Mouse (Mus musculus): Measurements from ENCODE around the gene Clcnka. TPM values are rescaled to one million over a fixed set of nuclear protein-coding genes. Genes with fewer than 3 reads are reported as not detected.

Gene Clcnka
- polyA plus RNA-seq, 1 experiment from 2014 or later = 0.06 TPM

DNA sequence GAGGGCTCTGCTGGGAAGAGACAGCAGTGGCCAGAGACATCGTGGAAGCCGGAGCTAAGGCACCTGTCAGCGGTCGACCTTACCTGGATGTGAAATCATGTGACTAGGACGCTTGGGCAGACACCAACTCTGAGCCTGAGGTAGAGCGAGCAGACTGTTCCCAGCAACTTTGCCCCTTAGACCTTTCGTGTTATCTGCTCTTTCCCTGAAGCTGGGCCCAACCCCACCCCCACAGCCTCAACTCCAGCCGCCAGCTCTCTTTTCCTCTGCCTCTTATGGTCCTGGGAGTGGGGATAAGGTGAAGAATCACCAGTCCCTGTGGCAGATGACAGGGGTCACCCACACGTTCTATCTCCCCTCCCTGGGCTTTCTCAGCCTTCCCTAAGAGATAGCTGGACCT is 22.4 kb upstream of the Clcnka start:
- WGBS = 22% methylated on average over 9 of the region's 9 CpGs
- Histone ChIP-seq H3K27me3 (no peaks in the 10 kb centered on the region), H3K9ac (peak overlapping the region; percentile 57), H3K9me3 (replicated peaks) (no peaks in the 10 kb centered on the region), H3K4me2 (peak overlapping the region; percentile 75), H3K4me3 (peak overlapping the region; percentile 34), H3K27ac (peak overlapping the region; percentile 99), H3K36me3 (no peaks in the 10 kb centered on the region), H3K4me1 (replicated peaks) (peaks cover 36% of the 10 kb centered on the region)
- ATAC-seq (replicated peaks; ENCODE audit: insufficient number of reproducible peaks, insufficient read depth, low FRiP score, low read depth) = peak; percentile 2; the same call in 1 of the 2 replicates

DNA sequence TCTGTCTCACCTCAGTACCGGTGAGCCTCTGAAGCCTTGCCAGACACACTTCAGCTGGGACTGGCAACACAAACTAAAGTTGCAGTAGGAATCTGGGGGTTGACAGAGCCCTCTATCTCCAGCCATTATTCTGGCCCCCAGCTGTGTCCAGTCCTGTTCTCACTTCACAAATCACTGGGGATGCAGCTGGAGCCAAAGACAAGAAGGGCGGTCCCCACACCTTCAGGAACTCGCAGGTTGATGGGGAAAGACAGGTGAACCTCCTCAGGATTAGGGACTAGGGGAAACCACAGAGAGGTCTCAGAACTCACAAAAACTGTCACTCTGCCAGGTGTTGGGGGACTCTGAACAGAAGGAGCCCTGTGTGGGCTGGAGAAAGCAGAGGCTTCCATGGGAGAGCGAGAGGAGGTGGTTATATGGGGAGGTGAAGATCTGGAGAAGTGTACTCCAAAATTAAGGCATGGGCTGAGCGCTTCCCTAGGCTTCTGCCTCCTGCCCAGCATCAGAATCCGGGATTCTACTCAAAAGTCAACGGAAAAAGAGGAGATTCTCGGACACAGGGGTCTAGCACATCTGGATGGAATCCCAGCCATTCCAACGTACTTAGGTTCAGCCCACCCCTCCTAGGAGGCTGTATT is 21.8 kb upstream of the Clcnka start, which contains the start of gene Hspb7:
Gene Hspb7, plus strand, starts transcription at position 588 of the 638 bp plus-strand sequence.
- Histone ChIP-seq H3K9me3 (replicated peaks) (no peaks in the 10 kb centered on the region), H3K4me2 (peak within 1 kb of the TSS; percentile 75), H3K9ac (peak within 1 kb of the TSS; percentile 81), H3K4me3 (peak within 1 kb of the TSS; percentile 65), H3K36me3 (no peaks in the 10 kb centered on the region), H3K4me1 (replicated peaks) (peaks cover 32% of the 10 kb centered on the region), H3K27me3 (no peaks in the 10 kb centered on the region), H3K27ac (peak within 1 kb of the TSS; percentile 99)
- no peak for ATAC-seq (replicated peaks; ENCODE audit: insufficient number of reproducible peaks, insufficient read depth, low FRiP score, low read depth)
- WGBS = 30% methylated on average over 9 of the region's 9 CpGs

DNA sequence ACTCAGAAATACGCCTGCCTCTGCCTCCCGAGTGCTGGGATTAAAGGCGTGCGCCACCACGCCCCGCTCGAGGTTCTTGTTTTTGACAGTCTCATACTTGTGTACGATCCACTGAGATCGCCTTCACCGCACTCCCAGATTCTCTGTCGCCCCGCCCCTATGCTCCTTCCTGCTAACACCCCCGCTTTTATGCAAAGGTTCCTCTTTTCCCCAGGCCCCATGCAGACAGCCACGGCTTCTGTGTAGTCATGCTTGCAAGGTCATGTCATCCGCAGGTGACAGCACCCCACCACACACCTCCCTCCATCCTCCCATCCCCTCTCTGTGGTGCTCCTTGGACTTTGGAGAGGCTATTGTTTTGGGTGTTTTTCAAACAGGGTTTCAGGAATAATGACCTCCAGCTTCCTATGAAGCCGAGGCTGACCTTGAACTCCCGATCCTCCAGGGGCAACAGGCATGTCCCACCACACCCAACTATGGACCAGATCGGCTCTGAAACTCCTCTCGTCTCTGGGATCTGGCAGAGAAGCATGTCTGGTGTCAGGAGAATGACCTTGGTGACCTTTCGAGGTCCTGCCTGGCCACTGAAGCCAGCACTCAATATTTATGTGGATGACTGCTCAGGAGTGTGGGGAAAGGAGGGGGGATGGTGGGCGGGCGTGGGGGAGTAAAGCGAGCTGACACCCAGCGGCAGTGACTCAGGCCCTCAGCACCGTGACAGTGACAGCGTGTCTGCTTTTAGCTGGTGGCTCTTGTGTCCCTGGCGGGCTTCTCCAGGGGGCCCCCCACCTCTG is 21.1 kb upstream of the Clcnka start:
- Histone ChIP-seq H3K4me3 (peak overlapping the region; percentile 34; the same call in 1 of the 2 replicates), H3K4me2 (peak overlapping the region; percentile 75), H3K9ac (peak overlapping the region; percentile 57; the same call in 1 of the 2 replicates), H3K36me3 (no peaks in the 10 kb centered on the region), H3K9me3 (replicated peaks) (no peaks in the 10 kb centered on the region), H3K4me1 (replicated peaks) (peaks cover 25% of the 10 kb centered on the region), H3K27me3 (no peaks in the 10 kb centered on the region), H3K27ac (peak overlapping the region; percentile 99)
- WGBS = 47% methylated on average over 27 of the region's 27 CpGs
- ATAC-seq (replicated peaks; ENCODE audit: insufficient number of reproducible peaks, insufficient read depth, low FRiP score, low read depth) = peak; percentile 8; the same call in 1 of the 2 replicates

DNA sequence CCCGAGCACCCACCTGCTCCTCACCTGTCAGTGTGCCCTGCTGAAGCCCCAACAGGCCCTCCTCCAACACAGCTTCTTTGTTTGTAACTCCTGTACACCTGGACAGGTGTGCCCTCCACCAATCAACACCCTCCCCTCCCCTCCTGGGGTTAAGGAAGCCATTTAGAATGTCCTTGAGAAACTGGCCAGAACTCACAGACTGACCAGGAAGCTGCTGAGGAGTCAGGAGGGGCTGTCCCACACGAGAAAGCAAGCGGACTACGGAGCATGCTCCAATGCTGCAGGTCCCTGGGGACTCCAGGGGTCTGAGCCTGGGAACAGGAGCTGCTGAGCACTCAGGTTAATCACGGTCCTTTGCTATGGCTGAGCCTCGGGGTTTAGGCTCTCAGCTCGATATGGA is 17.4 kb upstream of the Clcnka start, which contains the start of gene Clcnkb:
Gene Clcnkb, minus strand, starts transcription at position 91 of the 400 bp plus-strand sequence.
- no peak for ATAC-seq (replicated peaks; ENCODE audit: insufficient number of reproducible peaks, insufficient read depth, low FRiP score, low read depth)
- WGBS = 66% methylated on average over 7 of the region's 7 CpGs
- Histone ChIP-seq H3K4me3 (no peak within 1 kb of the TSS), H3K9me3 (replicated peaks) (no peaks in the 10 kb centered on the region), H3K27ac (no peak within 1 kb of the TSS), H3K36me3 (no peaks in the 10 kb centered on the region), H3K4me2 (no peak within 1 kb of the TSS), H3K27me3 (no peaks in the 10 kb centered on the region), H3K4me1 (replicated peaks) (peaks cover 17% of the 10 kb centered on the region), H3K9ac (no peak within 1 kb of the TSS)

DNA sequence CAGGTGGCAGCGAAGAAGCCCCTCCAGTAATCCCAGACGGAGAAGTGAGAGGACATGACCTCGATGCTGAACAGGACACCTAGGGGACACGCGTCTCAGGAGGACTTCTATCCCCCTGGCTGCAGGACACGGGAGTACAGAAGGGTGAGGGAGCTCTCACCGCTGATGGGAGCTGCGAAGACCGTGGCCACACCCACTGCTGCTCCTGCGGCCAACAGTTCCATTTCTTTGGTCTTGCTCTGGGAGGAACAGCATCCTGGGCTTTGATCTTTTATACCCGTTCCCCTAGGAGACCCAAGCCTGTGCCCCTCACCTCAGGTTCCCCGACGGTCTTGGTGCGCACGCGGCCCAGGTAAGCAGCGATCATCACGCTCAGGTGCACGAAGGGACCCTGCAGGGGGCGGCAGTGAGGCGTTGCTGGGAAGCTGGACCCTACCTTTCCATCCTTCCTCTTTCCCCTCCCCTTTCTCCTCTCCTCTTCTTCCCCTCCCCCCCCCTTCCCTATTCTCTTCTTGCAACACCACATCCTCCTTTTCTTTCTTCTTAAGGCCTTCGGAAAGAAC is 13.0 kb upstream of the Clcnka start:
- ATAC-seq (replicated peaks; ENCODE audit: insufficient number of reproducible peaks, insufficient read depth, low FRiP score, low read depth) = no peak
- Histone ChIP-seq H3K4me1 (replicated peaks) (peaks cover 9% of the 10 kb centered on the region), H3K4me2 (no peak overlapping the region), H3K4me3 (no peak overlapping the region), H3K36me3 (no peaks in the 10 kb centered on the region), H3K27me3 (no peaks in the 10 kb centered on the region), H3K9ac (no peak overlapping the region), H3K9me3 (replicated peaks) (no peaks in the 10 kb centered on the region), H3K27ac (no peak overlapping the region)
- 25% methylated on average over 22 of the region's 22 CpGs for WGBS

DNA sequence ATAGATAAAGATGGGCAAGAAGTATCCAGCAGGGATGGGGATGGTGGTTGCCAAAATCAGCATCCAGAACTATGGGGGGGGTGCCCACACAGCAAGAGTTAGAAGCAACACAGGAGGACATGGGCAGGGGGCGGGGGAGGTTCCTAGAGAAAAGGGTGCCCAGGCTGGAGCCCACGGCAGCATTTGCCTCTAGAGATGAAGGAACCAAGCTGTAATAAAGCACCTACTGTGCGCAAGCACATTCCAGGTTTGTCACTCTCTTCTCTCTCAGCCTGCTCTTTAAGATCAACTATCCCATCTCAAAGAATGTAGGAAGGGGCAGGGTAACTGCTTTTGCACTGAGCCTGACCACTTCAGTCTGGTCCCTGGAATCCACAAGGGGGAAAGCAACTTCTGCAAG is 10.1 kb upstream of the Clcnka start:
- H3K4me2 ChIP-seq = no peak overlapping the region
- no peak for ATAC-seq (replicated peaks; ENCODE audit: insufficient number of reproducible peaks, insufficient read depth, low FRiP score, low read depth)
- H3K4me1 ChIP-seq (replicated peaks) = peaks cover 16% of the 10 kb centered on the region
- no peaks in the 10 kb centered on the region for H3K9me3 ChIP-seq (replicated peaks)
- H3K27ac ChIP-seq = no peak overlapping the region
- H3K27me3 ChIP-seq = 0 out of 2 replicates have a peak, but pooled peaks cover 3% of the 10 kb centered on the region
- H3K36me3 ChIP-seq = no peaks in the 10 kb centered on the region
- no peak overlapping the region for H3K9ac ChIP-seq
- no peak overlapping the region for H3K4me3 ChIP-seq
- WGBS = 90% methylated on average over 3 of the region's 3 CpGs

DNA sequence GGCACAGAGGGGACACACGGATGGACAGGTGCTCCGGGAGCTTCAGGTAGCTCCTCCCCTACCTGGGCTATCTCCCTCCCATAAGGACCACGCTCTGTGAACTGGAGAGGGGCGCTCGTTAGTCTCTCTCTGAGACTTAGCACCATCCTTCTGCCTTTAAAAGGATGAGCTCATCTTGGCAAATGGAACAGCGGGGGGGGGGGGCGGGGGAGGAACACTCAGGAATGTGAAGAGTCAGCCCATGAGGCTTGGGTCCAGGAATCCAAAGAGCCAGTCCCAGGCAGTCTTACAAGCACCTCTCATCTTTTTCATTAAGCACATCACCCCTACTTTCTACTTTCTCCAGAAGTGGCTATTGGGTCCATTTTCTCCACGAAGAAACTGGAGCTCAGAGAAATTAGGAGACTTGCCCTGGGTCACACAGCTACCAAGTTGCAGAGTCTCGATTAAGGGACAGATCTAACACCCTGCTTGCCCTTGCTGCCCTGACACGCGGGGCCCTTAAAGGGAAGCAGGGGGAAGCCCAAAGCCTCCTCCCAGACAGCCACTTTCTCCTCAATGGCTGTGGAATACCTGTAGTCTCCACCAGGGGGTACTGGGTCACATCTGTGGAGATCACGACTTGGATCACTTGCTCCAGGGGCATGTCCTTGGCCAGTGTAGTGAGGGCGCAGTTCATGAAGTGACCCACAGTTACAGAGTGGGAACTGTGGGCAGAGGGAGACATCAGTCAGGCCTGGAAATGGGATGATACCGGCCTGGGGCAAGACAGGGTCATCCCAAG is 8.2 kb upstream of the Clcnka start:
- Histone ChIP-seq H3K27ac (peak overlapping the region; percentile 59), H3K27me3 (0 out of 2 replicates have a peak, but pooled peaks cover 3% of the 10 kb centered on the region), H3K9ac (peak overlapping the region; percentile 34; the same call in 1 of the 2 replicates), H3K4me2 (no peak overlapping the region), H3K4me3 (no peak overlapping the region), H3K4me1 (replicated peaks) (peaks cover 16% of the 10 kb centered on the region), H3K36me3 (no peaks in the 10 kb centered on the region), H3K9me3 (replicated peaks) (no peaks in the 10 kb centered on the region)
- 31% methylated on average over 14 of the region's 14 CpGs for whole genome bisulfite sequencing
- ATAC-seq (replicated peaks; ENCODE audit: insufficient number of reproducible peaks, insufficient read depth, low FRiP score, low read depth) = peak; percentile 47; the same call in 1 of the 2 replicates

DNA sequence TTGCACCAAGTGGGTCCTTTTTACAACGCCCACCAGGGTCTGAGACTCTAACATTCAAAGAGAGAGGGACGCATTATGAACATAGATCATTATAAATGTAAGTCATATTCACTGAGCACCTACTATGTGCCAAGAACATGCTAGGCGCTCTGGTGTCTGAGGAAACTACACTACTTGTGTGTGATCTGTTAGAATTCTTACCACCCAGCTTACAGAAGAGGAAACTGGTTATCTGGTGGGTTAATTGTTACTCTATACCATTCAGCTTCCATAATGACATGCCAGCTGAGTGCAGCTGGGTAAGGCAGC is 6.7 kb upstream of the Clcnka start:
- Histone ChIP-seq H3K4me1 (replicated peaks) (peaks cover 16% of the 10 kb centered on the region), H3K4me2 (no peak overlapping the region), H3K27me3 (0 out of 2 replicates have a peak, but pooled peaks cover 3% of the 10 kb centered on the region), H3K9ac (no peak overlapping the region), H3K4me3 (no peak overlapping the region), H3K27ac (0 out of 2 replicates have a peak overlapping the region, but pooled peaks have one; percentile 22), H3K9me3 (replicated peaks) (no peaks in the 10 kb centered on the region), H3K36me3 (no peaks in the 10 kb centered on the region)
- WGBS = 79% methylated on average over 3 of the region's 3 CpGs
- ATAC-seq (replicated peaks; ENCODE audit: insufficient number of reproducible peaks, insufficient read depth, low FRiP score, low read depth) = no peak

DNA sequence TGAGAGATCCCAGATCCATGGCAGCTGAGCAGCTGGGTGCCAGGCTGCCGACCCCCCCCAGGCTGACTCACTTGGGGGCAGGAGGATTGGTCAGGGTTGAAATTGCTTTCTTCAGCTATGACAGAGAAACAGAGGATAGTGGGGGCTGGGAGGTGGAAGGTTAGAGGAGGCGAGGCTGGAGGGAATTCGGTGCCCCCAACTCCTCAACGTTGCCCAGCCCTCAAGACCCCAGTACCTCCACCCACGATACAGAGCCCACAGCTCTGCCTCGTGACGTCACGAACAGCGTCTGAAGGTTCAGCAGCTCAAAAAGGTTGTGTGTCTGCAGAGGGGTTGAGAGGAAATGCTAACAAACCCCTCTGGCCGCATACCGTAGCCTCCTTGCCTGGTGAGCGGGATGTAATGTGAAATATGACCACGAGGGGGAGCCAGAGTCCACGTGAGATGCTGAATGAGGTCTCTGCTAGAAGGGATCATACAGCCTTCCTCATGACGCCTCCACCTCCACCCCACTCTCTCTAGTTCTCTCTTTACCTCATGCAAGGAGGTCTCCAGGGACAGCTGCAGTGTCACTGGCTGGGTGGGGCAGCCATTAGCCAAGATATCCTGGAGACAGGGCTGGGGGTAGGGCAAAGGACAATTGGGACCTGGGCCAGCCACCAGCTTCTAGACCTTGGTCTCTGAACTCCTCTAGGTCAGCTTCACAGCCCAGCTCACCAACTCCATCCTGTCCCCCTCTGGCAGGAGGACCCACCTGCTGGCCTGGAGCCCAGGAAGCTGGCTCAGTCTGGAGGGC is 6.2 kb upstream of the Clcnka start:
- Histone ChIP-seq H3K4me1 (replicated peaks) (peaks cover 16% of the 10 kb centered on the region), H3K9ac (no peak overlapping the region), H3K36me3 (no peaks in the 10 kb centered on the region), H3K27me3 (0 out of 2 replicates have a peak, but pooled peaks cover 3% of the 10 kb centered on the region), H3K27ac (0 out of 2 replicates have a peak overlapping the region, but pooled peaks have one; percentile 22), H3K9me3 (replicated peaks) (no peaks in the 10 kb centered on the region), H3K4me3 (no peak overlapping the region), H3K4me2 (peak overlapping the region; percentile 40)
- peak; percentile 70 for ATAC-seq (replicated peaks; ENCODE audit: insufficient number of reproducible peaks, insufficient read depth, low FRiP score, low read depth)
- WGBS = 8% methylated on average over 15 of the region's 15 CpGs

DNA sequence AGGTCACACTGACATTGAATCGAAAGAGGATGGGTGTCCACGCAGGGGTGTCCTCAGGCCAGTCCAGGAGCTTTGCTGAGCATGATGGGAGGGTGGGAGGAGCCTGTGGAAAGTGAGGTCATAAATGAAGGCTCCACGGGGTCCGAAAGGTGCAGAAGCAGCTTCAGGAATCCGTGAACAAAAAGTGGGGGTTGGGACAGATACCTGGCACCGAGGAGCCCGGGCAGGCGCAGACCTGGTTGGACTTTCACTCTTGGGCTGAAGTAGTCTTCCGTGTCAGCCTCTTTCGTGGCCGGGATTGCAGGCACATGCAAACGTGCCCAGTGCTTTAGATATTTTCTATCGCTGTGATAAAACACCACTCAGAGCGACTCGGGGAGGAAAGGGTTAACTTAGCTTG is 1.6 kb upstream of the Clcnka start:
- H3K4me3 ChIP-seq = no peak overlapping the region
- H3K4me1 ChIP-seq (replicated peaks) = no peaks in the 10 kb centered on the region; the same call in none of the 2 replicates
- no peak overlapping the region for H3K27ac ChIP-seq
- ATAC-seq (replicated peaks; ENCODE audit: insufficient number of reproducible peaks, insufficient read depth, low FRiP score, low read depth) = no peak
- H3K27me3 ChIP-seq = 0 out of 2 replicates have a peak, but pooled peaks cover 3% of the 10 kb centered on the region
- H3K36me3 ChIP-seq = no peaks in the 10 kb centered on the region
- WGBS = 81% methylated on average over 15 of the region's 15 CpGs
- H3K9ac ChIP-seq = no peak overlapping the region
- no peaks in the 10 kb centered on the region for H3K9me3 ChIP-seq (replicated peaks)
- H3K4me2 ChIP-seq = no peak overlapping the region
